Mouse (Mus musculus): ENCODE results near the gene Htt. TPM values are rescaled to one million over a fixed set of nuclear protein-coding genes. Genes with fewer than 3 reads are reported as not detected.
A peak's percentile ranks its signal among the peaks of the same experiment; 100 is the strongest.

The Htt gene
- total RNA-seq, 2 experiments from 2014 or later, result 15.4 TPM

GRCm38 (mm10) chr5:34885250-34885649 is 123.7 kb downstream of the Htt start:
- no peak for ATAC-seq (ENCODE audit: poor library complexity, severe bottlenecking)

GRCm38 (mm10) chr5:34889252-34889651 is 127.7 kb downstream of the Htt start:
- no peak for ATAC-seq (ENCODE audit: poor library complexity, severe bottlenecking)

- ATAC-seq (ENCODE audit: poor library complexity, severe bottlenecking), result no peak
Observed at GRCm38 (mm10) chr5:34896697-34897453, 135.3 kb downstream of the Htt start.

- ATAC-seq (ENCODE audit: poor library complexity, severe bottlenecking), result no peak
Observed at GRCm38 (mm10) chr5:34899787-34900469, 138.4 kb downstream of the Htt start.

- ATAC-seq (ENCODE audit: poor library complexity, severe bottlenecking), result no peak
Observed at GRCm38 (mm10) chr5:34902371-34902770, 140.8 kb downstream of the Htt start.

GRCm38 (mm10) chr5:34902811-34903385 is 141.4 kb downstream of the Htt start:
- ATAC-seq (ENCODE audit: poor library complexity, severe bottlenecking), result no peak

- no peak for ATAC-seq (ENCODE audit: poor library complexity, severe bottlenecking)
Observed at GRCm38 (mm10) chr5:34904412-34904811, 142.9 kb downstream of the Htt start.

- no peak for ATAC-seq (ENCODE audit: poor library complexity, severe bottlenecking)
Observed at GRCm38 (mm10) chr5:34907230-34907629, 145.7 kb downstream of the Htt start.

GRCm38 (mm10) chr5:34907910-34908725 is 146.6 kb downstream of the Htt start, which contains the start of gene Msantd1:
TSS of gene Msantd1 (plus strand) at chr5:34908012.
- ATAC-seq (ENCODE audit: poor library complexity, severe bottlenecking), result peak; percentile 31; the same call in 1 of the 2 replicates

GRCm38 (mm10) chr5:34908726-34909633 is 147.4 kb downstream of the Htt start:
- ATAC-seq (ENCODE audit: poor library complexity, severe bottlenecking), result no peak

GRCm38 (mm10) chr5:34909634-34910503 is 148.3 kb downstream of the Htt start:
- ATAC-seq (ENCODE audit: poor library complexity, severe bottlenecking), result no peak

- no peak for ATAC-seq (ENCODE audit: poor library complexity, severe bottlenecking)
Observed at GRCm38 (mm10) chr5:34910504-34910815, 148.9 kb downstream of the Htt start.

GRCm38 (mm10) chr5:34915801-34916200 is 154.3 kb downstream of the Htt start:
- peak; percentile 67 for ATAC-seq (ENCODE audit: poor library complexity, severe bottlenecking)

- ATAC-seq (ENCODE audit: poor library complexity, severe bottlenecking), result no peak
Observed at GRCm38 (mm10) chr5:34917234-34917655, 155.7 kb downstream of the Htt start.

- no peak for ATAC-seq (ENCODE audit: poor library complexity, severe bottlenecking)
Observed at GRCm38 (mm10) chr5:34918785-34919184, 157.2 kb downstream of the Htt start.

- no peak for ATAC-seq (ENCODE audit: poor library complexity, severe bottlenecking)
Observed at GRCm38 (mm10) chr5:34922531-34922930, 161.0 kb downstream of the Htt start.

GRCm38 (mm10) chr5:34923920-34924319 is 162.4 kb downstream of the Htt start:
- ATAC-seq (ENCODE audit: poor library complexity, severe bottlenecking), result peak; percentile 40; the same call in 1 of the 2 replicates

- peak; percentile 27; the same call in 1 of the 2 replicates for ATAC-seq (ENCODE audit: poor library complexity, severe bottlenecking)
Observed at GRCm38 (mm10) chr5:34924519-34924918, 163.0 kb downstream of the Htt start.

GRCm38 (mm10) chr5:34927648-34928047 is 166.1 kb downstream of the Htt start:
- ATAC-seq (ENCODE audit: poor library complexity, severe bottlenecking), result no peak

All from megakaryocyte, adult 5-6 weeks (primary cell).